Mouse (Mus musculus) neural tube, embryonic 14.5 days (tissue): ENCODE data around the gene Sntg2. TPM values are rescaled to one million over a fixed set of nuclear protein-coding genes. Genes with fewer than 3 reads are reported as not detected.

Source experiments
- ATAC-seq: fragments of 200-750 bp; cut with Nextera tagmentation; 2 replicates; pipeline ENCODE4 v1.8.0; 2017; ENCODE audit warnings: low read depth, mild to moderate bottlenecking, moderate TSS enrichment, moderate library complexity
- H3K27ac ChIP-seq: fragments of 300-500 bp; sonication (generic); 2 replicates; pipeline ENCODE4 v1.5.1; 2014; ENCODE audit warnings: low read depth, mild to moderate bottlenecking, control low read depth, low read length, moderate library complexity, mixed read lengths
- H3K27me3 ChIP-seq: fragments of 300-500 bp; sonication (generic); 2 replicates; pipeline ENCODE4 v1.6.1; 2014; ENCODE audit warnings: low read length; ENCODE audit not compliant: control insufficient read depth, insufficient read depth
- H3K36me3 ChIP-seq: fragments of 300-500 bp; sonication (generic); 2 replicates; pipeline ENCODE4 v1.6.1; 2014; ENCODE audit warnings: low read length, mixed read lengths; ENCODE audit not compliant: control insufficient read depth, insufficient read depth
- H3K4me1 ChIP-seq: fragments of 300-500 bp; sonication (generic); 2 replicates; pipeline ENCODE4 v1.6.1; 2014; ENCODE audit warnings: low read length; ENCODE audit not compliant: control insufficient read depth, insufficient read depth
- H3K4me2 ChIP-seq: fragments of 300-500 bp; sonication (generic); 2 replicates; pipeline ENCODE4 v1.6.1; 2014; ENCODE audit warnings: mild to moderate bottlenecking, low read depth, low read length, control low read depth
- H3K4me3 ChIP-seq: fragments of 300-500 bp; sonication (generic); 2 replicates; pipeline ENCODE4 v1.5.1; 2014; ENCODE audit warnings: low read depth, low read length, control low read depth, mixed read lengths
- H3K9ac ChIP-seq: fragments of 300-500 bp; sonication (generic); replicated peaks from 2 replicates; pipeline ENCODE4 v1.6.1; 2014; ENCODE audit warnings: low read depth, mild to moderate bottlenecking, control low read depth, low read length, mixed read lengths
- H3K9me3 ChIP-seq: fragments of 300-500 bp; sonication (generic); 2 replicates; pipeline ENCODE4 v1.6.1; 2016; ENCODE audit warnings: low read length; ENCODE audit not compliant: control insufficient read depth
- WGBS: fragments of 180-500 bp; shearing (Covaris S2); extraction: QIAGEN DNeasy Blood & Tissue Kit; methylation state at CpG from one replicate; pipeline ENCODE4 v1.1.7; 2014; 5-methylcytosine and 5-hydroxymethylcytosine counted together
- polyA plus RNA-seq: library from polyadenylated mRNA; unstranded; fragments of >200 nt; fragmentation: Nextera tagmentation; extraction: Ambion mirVana; gene quantifications from 2 replicates; pipeline ENCODE4 v1.2.1, GENCODE M21; 2014

Gene Sntg2
- polyA plus RNA-seq, 1 experiment from 2014 or later = 9.3 TPM

- H3K4me1 ChIP-seq = no peaks in the 10 kb centered on the region
- H3K9me3 ChIP-seq = no peaks in the 10 kb centered on the region
- no peaks in the 10 kb centered on the region for H3K27me3 ChIP-seq
- H3K4me2 ChIP-seq = no peak overlapping the region
- ATAC-seq = no peak
- H3K9ac ChIP-seq = no peak overlapping the region
- WGBS = 90% methylated on average over 7 of the region's 7 CpGs
- H3K4me3 ChIP-seq = no peak overlapping the region
- H3K36me3 ChIP-seq = no peaks in the 10 kb centered on the region
- no peak overlapping the region for H3K27ac ChIP-seq
Observed at GRCm38 (mm10) chr12:30257664-30258063, 115.5 kb downstream of the Sntg2 start.

- ATAC-seq = no peak
- 66% methylated on average over 3 of the region's 3 CpGs for WGBS
- H3K4me2 ChIP-seq = no peak overlapping the region
Observed at GRCm38 (mm10) chr12:30256207-30256606, 117.0 kb downstream of the Sntg2 start.

GRCm38 (mm10) chr12:30254581-30254980 lies 118.6 kb downstream of the Sntg2 start:
- H3K27ac ChIP-seq = no peak overlapping the region
- H3K27me3 ChIP-seq = no peaks in the 10 kb centered on the region
- no peaks in the 10 kb centered on the region for H3K9me3 ChIP-seq
- no peak overlapping the region for H3K9ac ChIP-seq
- WGBS = 77% methylated on average over 10 of the region's 10 CpGs
- ATAC-seq = no peak
- no peaks in the 10 kb centered on the region for H3K4me1 ChIP-seq
- no peaks in the 10 kb centered on the region for H3K36me3 ChIP-seq
- H3K4me3 ChIP-seq = no peak overlapping the region
- no peak overlapping the region for H3K4me2 ChIP-seq

More at GRCm38 (mm10) chr12:30256207-30256606, 117.0 kb downstream of the Sntg2 start:
- H3K9me3 ChIP-seq = no peaks in the 10 kb centered on the region
- H3K9ac ChIP-seq = no peak overlapping the region
- H3K27me3 ChIP-seq = no peaks in the 10 kb centered on the region
- no peaks in the 10 kb centered on the region for H3K36me3 ChIP-seq
- no peak overlapping the region for H3K4me3 ChIP-seq
- no peaks in the 10 kb centered on the region for H3K4me1 ChIP-seq
- no peak overlapping the region for H3K27ac ChIP-seq

DNA sequence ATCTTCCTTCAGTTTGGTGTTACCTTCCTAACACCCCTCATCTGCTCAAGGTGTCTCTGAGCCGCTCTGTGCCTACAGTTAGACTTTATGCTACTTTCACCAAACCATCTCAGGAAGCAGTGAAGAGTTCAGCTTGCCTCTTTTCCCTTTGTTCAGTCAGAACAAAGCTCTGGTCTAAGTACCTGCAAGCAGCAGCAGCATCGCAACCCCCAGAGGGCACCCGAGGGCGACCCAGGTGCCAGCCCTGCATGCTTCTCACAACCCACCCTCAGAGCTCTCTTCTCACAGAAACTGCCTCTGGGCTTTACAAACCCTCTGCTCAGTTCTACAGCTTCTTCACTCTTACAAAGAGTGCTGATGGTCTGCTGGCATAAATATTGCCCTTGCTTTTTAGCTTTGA lies 120.8 kb downstream of the Sntg2 start:
- H3K4me3 ChIP-seq = no peak overlapping the region
- no peaks in the 10 kb centered on the region for H3K36me3 ChIP-seq
- no peaks in the 10 kb centered on the region for H3K27me3 ChIP-seq
- no peak overlapping the region for H3K27ac ChIP-seq
- WGBS = 94% methylated on average over 4 of the region's 4 CpGs
- H3K9me3 ChIP-seq = no peaks in the 10 kb centered on the region
- no peak overlapping the region for H3K4me2 ChIP-seq
- H3K9ac ChIP-seq = no peak overlapping the region
- ATAC-seq = no peak
- H3K4me1 ChIP-seq = no peaks in the 10 kb centered on the region

- Histone ChIP-seq H3K9me3 (no peaks in the 10 kb centered on the region), H3K27ac (no peak overlapping the region), H3K4me2 (no peak overlapping the region), H3K36me3 (no peaks in the 10 kb centered on the region), H3K4me3 (no peak overlapping the region), H3K9ac (no peak overlapping the region), H3K4me1 (no peaks in the 10 kb centered on the region), H3K27me3 (no peaks in the 10 kb centered on the region)
- WGBS = 92% methylated on average over 8 of the region's 8 CpGs
- ATAC-seq = no peak
Observed at GRCm38 (mm10) chr12:30251283-30251829, 121.8 kb downstream of the Sntg2 start.

- no peak for ATAC-seq
- Histone ChIP-seq H3K4me2 (no peak overlapping the region), H3K9ac (no peak overlapping the region), H3K4me3 (no peak overlapping the region), H3K36me3 (no peaks in the 10 kb centered on the region), H3K4me1 (no peaks in the 10 kb centered on the region), H3K27me3 (no peaks in the 10 kb centered on the region), H3K27ac (no peak overlapping the region), H3K9me3 (no peaks in the 10 kb centered on the region)
- WGBS = 91% methylated on average over 3 of the region's 3 CpGs
Observed at GRCm38 (mm10) chr12:30249068-30249467, 124.1 kb downstream of the Sntg2 start.

- no peaks in the 10 kb centered on the region for H3K36me3 ChIP-seq
- no peak overlapping the region for H3K4me2 ChIP-seq
- H3K27me3 ChIP-seq = no peaks in the 10 kb centered on the region
- no peak overlapping the region for H3K9ac ChIP-seq
- H3K27ac ChIP-seq = no peak overlapping the region
- H3K4me1 ChIP-seq = no peaks in the 10 kb centered on the region
- no peaks in the 10 kb centered on the region for H3K9me3 ChIP-seq
- 89% methylated on average over 5 of the region's 5 CpGs for WGBS
- ATAC-seq = no peak
- H3K4me3 ChIP-seq = no peak overlapping the region
Observed at GRCm38 (mm10) chr12:30246286-30246945, 126.8 kb downstream of the Sntg2 start.

DNA sequence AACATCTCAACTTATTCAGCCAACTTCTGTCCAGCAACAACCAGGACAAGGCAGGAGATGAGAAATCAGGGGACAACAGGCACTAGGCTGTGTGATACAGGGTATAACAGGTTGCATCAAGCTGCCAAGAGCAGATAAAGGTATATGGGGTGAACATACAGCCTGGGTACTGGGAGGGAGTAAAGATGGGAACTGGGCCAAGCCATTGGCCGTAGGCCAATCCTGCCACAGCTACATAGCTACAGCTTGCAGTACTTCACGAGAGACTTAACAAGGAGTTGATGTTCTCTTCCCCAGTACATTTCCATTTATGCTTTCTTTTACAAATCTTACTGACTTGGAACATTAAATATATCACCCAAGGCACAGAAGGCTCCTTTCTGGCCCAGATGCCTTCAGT lies 129.0 kb downstream of the Sntg2 start:
- Histone ChIP-seq H3K27ac (no peak overlapping the region), H3K9me3 (no peaks in the 10 kb centered on the region), H3K4me2 (no peak overlapping the region), H3K4me1 (no peaks in the 10 kb centered on the region), H3K27me3 (no peaks in the 10 kb centered on the region), H3K4me3 (no peak overlapping the region), H3K36me3 (no peaks in the 10 kb centered on the region), H3K9ac (no peak overlapping the region)
- ATAC-seq = no peak
- WGBS = 56% methylated on average over 2 of the region's 2 CpGs

GRCm38 (mm10) chr12:30240891-30241290 lies 132.3 kb downstream of the Sntg2 start:
- no peak for ATAC-seq
- H3K27ac ChIP-seq = no peak overlapping the region
- H3K27me3 ChIP-seq = no peaks in the 10 kb centered on the region
- H3K9ac ChIP-seq = no peak overlapping the region
- 94% methylated on average over 3 of the region's 3 CpGs for WGBS
- H3K4me2 ChIP-seq = no peak overlapping the region
- H3K36me3 ChIP-seq = no peaks in the 10 kb centered on the region
- H3K4me3 ChIP-seq = no peak overlapping the region
- no peaks in the 10 kb centered on the region for H3K4me1 ChIP-seq
- H3K9me3 ChIP-seq = no peaks in the 10 kb centered on the region
